In genomic region chr11:48838879-48839680, GRCm38 (mm10) we compare ENCODE assay signal across 7 mouse cellular contexts. TPM values are rescaled to one million over a fixed set of nuclear protein-coding genes. Genes with fewer than 3 reads are reported as not detected.
DNase-seq lines count a peak whose midpoint lies in the region; ATAC-seq lines count a peak whose summit lies in the region.

No protein-coding gene starts in this region.

- no peak overlapping the region for H3K9ac ChIP-seq in lung, embryonic 16.5 days (ENCODE audit: low read length)
- no peak overlapping the region for H3K9ac ChIP-seq in embryonic facial prominence, embryonic 15.5 days

- H3K4me3 ChIP-seq in lung, embryonic 16.5 days (ENCODE audit: low read length), result no peak overlapping the region
- no peak overlapping the region; the same call in 1 of the 2 replicates for H3K4me3 ChIP-seq in embryonic facial prominence, embryonic 15.5 days (replicated peaks)
- peak overlapping the region; percentile 71 for H3K4me3 ChIP-seq in limb, embryonic 10.5 days

- no peak overlapping the region for H3K27ac ChIP-seq in lung, embryonic 16.5 days (ENCODE audit: low read length)
- 0 out of 2 replicates have a peak overlapping the region, but pooled peaks have one; percentile 22 for H3K27ac ChIP-seq in embryonic facial prominence, embryonic 15.5 days (replicated peaks)
- H3K27ac ChIP-seq in limb, embryonic 10.5 days, result no peak overlapping the region

- H3K4me1 ChIP-seq in lung, embryonic 16.5 days (replicated peaks; ENCODE audit: control insufficient read depth, insufficient read depth, low read length), result peaks cover 8% of the 10 kb centered on the region
- peaks cover 13% of the 10 kb centered on the region for H3K4me1 ChIP-seq in embryonic facial prominence, embryonic 15.5 days
- H3K4me1 ChIP-seq in limb, embryonic 10.5 days, result peaks cover 26% of the 10 kb centered on the region

- ATAC-seq in lung, embryonic 16.5 days (ENCODE audit: low read depth), result no peak
- ATAC-seq in embryonic facial prominence, embryonic 15.5 days (ENCODE audit: insufficient number of reproducible peaks, low FRiP score, low TSS enrichment, low read depth), result no peak

- H3K4me2 ChIP-seq in lung, embryonic 16.5 days (ENCODE audit: low read depth, low read length), result peak overlapping the region; percentile 91; the same call in 1 of the 2 replicates
- peak overlapping the region; percentile 88 for H3K4me2 ChIP-seq in embryonic facial prominence, embryonic 15.5 days (replicated peaks)

- H3K36me3 ChIP-seq in lung, embryonic 16.5 days (ENCODE audit: control insufficient read depth, insufficient read depth, low read length), result no peaks in the 10 kb centered on the region
- H3K36me3 ChIP-seq in embryonic facial prominence, embryonic 15.5 days, result no peaks in the 10 kb centered on the region
- no peaks in the 10 kb centered on the region for H3K36me3 ChIP-seq in limb, embryonic 10.5 days
- H3K36me3 ChIP-seq in splenic B cell, adult 2 months (ENCODE audit: control insufficient read depth, insufficient read depth, low read length, poor library complexity, severe bottlenecking), result 0 out of 2 replicates have a peak, but pooled peaks cover 2% of the 10 kb centered on the region

- no peak for DNase-seq in lung, postnatal 14 days
- no peak for DNase-seq in limb, embryonic 10.5 days (ENCODE audit: low spot score)
- DNase-seq in splenic B cell, adult 2 months (ENCODE audit: low read depth, low spot score), result peak; percentile 69
- no peak for DNase-seq in spleen, adult 18-20 months
- no peak for DNase-seq in layer of hippocampus, adult 11-12 months (ENCODE audit: low spot score)

- H3K27me3 ChIP-seq in lung, embryonic 16.5 days (ENCODE audit: control insufficient read depth, insufficient read depth, low read depth, low read length), result no peaks in the 10 kb centered on the region
- no peaks in the 10 kb centered on the region; the same call in 1 of the 2 replicates for H3K27me3 ChIP-seq in embryonic facial prominence, embryonic 15.5 days
- H3K27me3 ChIP-seq in limb, embryonic 10.5 days (ENCODE audit: low read depth, poor library complexity, severe bottlenecking), result peaks cover 54% of the 10 kb centered on the region
- H3K27me3 ChIP-seq in splenic B cell, adult 2 months (ENCODE audit: control insufficient read depth, insufficient read depth, low read length, poor library complexity, severe bottlenecking), result no peaks in the 10 kb centered on the region

- WGBS in lung, embryonic 16.5 days, result 74% methylated on average over 10 of the region's 10 CpGs
- 52% methylated on average over 10 of the region's 10 CpGs for WGBS in embryonic facial prominence, embryonic 15.5 days
- 79% methylated on average over 10 of the region's 10 CpGs for WGBS in limb, embryonic 10.5 days

- no peaks in the 10 kb centered on the region for H3K9me3 ChIP-seq in lung, embryonic 16.5 days (ENCODE audit: control insufficient read depth, low read length)
- no peaks in the 10 kb centered on the region for H3K9me3 ChIP-seq in embryonic facial prominence, embryonic 15.5 days (replicated peaks)
- no peaks in the 10 kb centered on the region for H3K9me3 ChIP-seq in limb, embryonic 10.5 days (replicated peaks)

RNA-seq across cellular contexts. Expression of gene Gm12184, which starts 12.6 kb away (rescaled TPM):
- polyA plus RNA-seq in lung, embryonic 16.5 days (2015; fragmentation: Nextera tagmentation; extraction: Ambion mirVana), result 1.7 and 2.6 TPM in 2 replicates
- polyA plus RNA-seq in embryonic facial prominence, embryonic 15.5 days (2015; fragmentation: Nextera tagmentation; extraction: Ambion mirVana), result 2.3 and 4.9 TPM in 2 replicates
- 2.9 and 5.1 TPM in 2 replicates for polyA plus RNA-seq in limb, embryonic 10.5 days (2016; fragmentation: Nextera tagmentation; extraction: Ambion mirVana)

RNA-seq across cellular contexts. Expression of gene Trim7, which starts 13.1 kb away (rescaled TPM):
- polyA plus RNA-seq in lung, embryonic 16.5 days (2015; fragmentation: Nextera tagmentation; extraction: Ambion mirVana), result 0.51 and 1.2 TPM in 2 replicates
- polyA plus RNA-seq in embryonic facial prominence, embryonic 15.5 days (2015; fragmentation: Nextera tagmentation; extraction: Ambion mirVana), result 5.4 and 5.8 TPM in 2 replicates
- polyA plus RNA-seq in limb, embryonic 10.5 days (2016; fragmentation: Nextera tagmentation; extraction: Ambion mirVana), result 0.70 TPM in 1 of 2 replicates, not detected in the other

RNA-seq across cellular contexts. Expression of gene Trim41, which starts 21.9 kb away (rescaled TPM):
- 6.4 and 6.6 TPM in 2 replicates for polyA plus RNA-seq in lung, embryonic 16.5 days (2015; fragmentation: Nextera tagmentation; extraction: Ambion mirVana)
- 7.5 and 8.1 TPM in 2 replicates for polyA plus RNA-seq in embryonic facial prominence, embryonic 15.5 days (2015; fragmentation: Nextera tagmentation; extraction: Ambion mirVana)
- polyA plus RNA-seq in limb, embryonic 10.5 days (2016; fragmentation: Nextera tagmentation; extraction: Ambion mirVana), result 4.2 and 6.1 TPM in 2 replicates

RNA-seq across cellular contexts. Expression of gene Irgm1, which starts 32.4 kb away (rescaled TPM):
- polyA plus RNA-seq in lung, embryonic 16.5 days (2015; fragmentation: Nextera tagmentation; extraction: Ambion mirVana), result 10.6 and 14.9 TPM in 2 replicates
- polyA plus RNA-seq in embryonic facial prominence, embryonic 15.5 days (2015; fragmentation: Nextera tagmentation; extraction: Ambion mirVana), result 8.3 and 8.8 TPM in 2 replicates
- 1.0 and 1.4 TPM in 2 replicates for polyA plus RNA-seq in limb, embryonic 10.5 days (2016; fragmentation: Nextera tagmentation; extraction: Ambion mirVana)

RNA-seq across cellular contexts. Expression of gene Rack1, which starts 38.9 kb away (rescaled TPM):
- polyA plus RNA-seq in lung, embryonic 16.5 days (2015; fragmentation: Nextera tagmentation; extraction: Ambion mirVana), result 657 and 669 TPM in 2 replicates
- 718 and 762 TPM in 2 replicates for polyA plus RNA-seq in embryonic facial prominence, embryonic 15.5 days (2015; fragmentation: Nextera tagmentation; extraction: Ambion mirVana)
- 818 and 973 TPM in 2 replicates for polyA plus RNA-seq in limb, embryonic 10.5 days (2016; fragmentation: Nextera tagmentation; extraction: Ambion mirVana)
